Mouse (Mus musculus) erythroblast, embryonic 14.5 days (primary cell): Measurements from ENCODE around the gene Fxyd5.

ENCODE experiments used
- GATA1 ChIP-seq: IDR thresholded peaks from 2 replicates; pipeline ENCODE4 v1.6.1; 2012; ENCODE audit warnings: low read length, inconsistent platforms, mixed read lengths
- TAL1 ChIP-seq: IDR thresholded peaks from 3 replicates; pipeline ENCODE4 v1.6.1; 2012; ENCODE audit warnings: low read length, inconsistent platforms, mixed read lengths

- no peak for TF ChIP-seq TAL1
- no peak for TF ChIP-seq GATA1
Observed at GRCm38 (mm10) chr7:31035291-31035690, 7.0 kb downstream of the Fxyd5 start.
